Mouse (Mus musculus) neural tube, embryonic 14.5 days (tissue): ENCODE measurements around the gene 1700092M07Rik. TPM values are rescaled to one million over a fixed set of nuclear protein-coding genes. Genes with fewer than 3 reads are reported as not detected.

Source experiments
- ATAC-seq: fragments of 200-750 bp; cut with Nextera tagmentation; 2 replicates; pipeline ENCODE4 v1.8.0; 2017; ENCODE audit warnings: low read depth, mild to moderate bottlenecking, moderate TSS enrichment, moderate library complexity
- H3K27ac ChIP-seq: fragments of 300-500 bp; sonication (generic); 2 replicates; pipeline ENCODE4 v1.5.1; 2014; ENCODE audit warnings: low read depth, mild to moderate bottlenecking, control low read depth, low read length, moderate library complexity, mixed read lengths
- H3K27me3 ChIP-seq: fragments of 300-500 bp; sonication (generic); 2 replicates; pipeline ENCODE4 v1.6.1; 2014; ENCODE audit warnings: low read length; ENCODE audit not compliant: control insufficient read depth, insufficient read depth
- H3K36me3 ChIP-seq: fragments of 300-500 bp; sonication (generic); 2 replicates; pipeline ENCODE4 v1.6.1; 2014; ENCODE audit warnings: low read length, mixed read lengths; ENCODE audit not compliant: control insufficient read depth, insufficient read depth
- H3K4me1 ChIP-seq: fragments of 300-500 bp; sonication (generic); 2 replicates; pipeline ENCODE4 v1.6.1; 2014; ENCODE audit warnings: low read length; ENCODE audit not compliant: control insufficient read depth, insufficient read depth
- H3K4me2 ChIP-seq: fragments of 300-500 bp; sonication (generic); 2 replicates; pipeline ENCODE4 v1.6.1; 2014; ENCODE audit warnings: mild to moderate bottlenecking, low read depth, low read length, control low read depth
- H3K4me3 ChIP-seq: fragments of 300-500 bp; sonication (generic); 2 replicates; pipeline ENCODE4 v1.5.1; 2014; ENCODE audit warnings: low read depth, low read length, control low read depth, mixed read lengths
- H3K9ac ChIP-seq: fragments of 300-500 bp; sonication (generic); replicated peaks from 2 replicates; pipeline ENCODE4 v1.6.1; 2014; ENCODE audit warnings: low read depth, mild to moderate bottlenecking, control low read depth, low read length, mixed read lengths
- H3K9me3 ChIP-seq: fragments of 300-500 bp; sonication (generic); 2 replicates; pipeline ENCODE4 v1.6.1; 2016; ENCODE audit warnings: low read length; ENCODE audit not compliant: control insufficient read depth
- WGBS: fragments of 180-500 bp; shearing (Covaris S2); extraction: QIAGEN DNeasy Blood & Tissue Kit; methylation state at CpG from one replicate; pipeline ENCODE4 v1.1.7; 2014; 5-methylcytosine and 5-hydroxymethylcytosine counted together
- polyA plus RNA-seq: library from polyadenylated mRNA; unstranded; fragments of >200 nt; fragmentation: Nextera tagmentation; extraction: Ambion mirVana; gene quantifications from 2 replicates; pipeline ENCODE4 v1.2.1, GENCODE M21; 2014

The 1700092M07Rik gene
- polyA plus RNA-seq, 1 experiment from 2014 or later: 1.8 TPM

DNA sequence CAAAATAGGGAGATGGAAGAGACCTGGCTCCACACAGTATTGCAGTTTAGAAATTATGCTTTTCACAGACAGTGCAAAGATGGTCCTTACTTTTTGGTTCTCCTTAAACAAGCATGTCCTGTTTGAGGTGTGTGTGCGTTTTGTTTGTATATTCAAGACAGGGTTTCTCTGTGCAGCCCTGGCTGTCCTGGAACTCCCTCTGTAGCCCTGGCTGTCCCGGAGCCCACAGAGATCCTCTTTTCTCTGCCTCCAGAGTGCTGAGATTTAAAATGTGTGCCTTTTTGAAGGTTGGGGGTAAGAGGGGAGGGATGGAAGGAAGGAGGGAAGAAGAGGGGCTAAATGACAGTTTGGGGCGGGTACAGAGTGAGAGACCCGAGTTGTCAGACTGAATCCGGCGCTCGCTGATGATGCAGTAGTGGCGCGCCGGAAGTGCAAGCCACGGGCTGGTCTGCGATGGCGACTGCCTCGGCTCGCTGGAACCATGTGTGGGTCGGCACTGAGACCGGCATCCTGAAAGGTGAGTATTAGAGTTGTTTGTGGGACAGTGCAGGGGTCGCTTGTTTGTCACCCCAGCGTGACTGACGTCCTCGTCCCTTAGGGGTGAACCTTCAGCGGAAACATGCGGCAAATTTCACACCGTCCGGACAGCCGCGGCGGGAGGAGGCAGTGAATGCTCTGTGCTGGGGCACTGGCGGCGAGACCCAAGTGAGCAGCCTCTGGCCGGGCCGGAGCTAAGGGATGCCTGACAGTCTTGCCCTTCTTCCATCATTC is 4.9 kb upstream of the 1700092M07Rik start, which contains the start of gene Wdr74:
Wdr74 (plus strand) TSS at position 439 of the 771 bp plus-strand sequence.
- Histone ChIP-seq H3K4me2 (peak within 1 kb of the TSS; percentile 95), H3K27me3 (no peaks in the 10 kb centered on the region), H3K9ac (peak within 1 kb of the TSS; percentile 68), H3K36me3 (peaks cover 10% of the 10 kb centered on the region; the same call in 1 of the 2 replicates), H3K9me3 (no peaks in the 10 kb centered on the region), H3K4me3 (peak within 1 kb of the TSS; percentile 83), H3K4me1 (peaks cover 4% of the 10 kb centered on the region; the same call in 1 of the 2 replicates), H3K27ac (peak within 1 kb of the TSS; percentile 60)
- ATAC-seq: peak; percentile 93
- WGBS: under 1% methylated on average over 32 of the region's 32 CpGs

DNA sequence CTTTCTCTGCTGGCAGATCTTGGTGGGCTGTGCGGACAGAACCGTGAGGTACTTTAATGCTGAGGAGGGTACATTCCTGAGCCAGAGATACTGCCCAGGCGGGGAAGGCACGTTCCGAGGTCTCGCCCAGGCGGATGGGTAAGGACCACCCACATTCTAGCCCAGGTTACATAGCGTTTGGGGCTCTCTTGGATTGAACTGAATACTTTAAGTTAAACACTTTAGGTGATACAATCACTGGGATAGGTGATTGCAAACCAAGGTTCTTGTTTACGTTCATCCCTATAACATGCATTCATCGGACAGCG is 4.4 kb upstream of the 1700092M07Rik start:
- Histone ChIP-seq H3K9me3 (no peaks in the 10 kb centered on the region), H3K9ac (peak overlapping the region; percentile 68), H3K36me3 (peaks cover 12% of the 10 kb centered on the region; the same call in 1 of the 2 replicates), H3K4me3 (peak overlapping the region; percentile 83), H3K4me1 (peaks cover 8% of the 10 kb centered on the region; the same call in 1 of the 2 replicates), H3K27ac (peak overlapping the region; percentile 60; the same call in 1 of the 2 replicates), H3K27me3 (no peaks in the 10 kb centered on the region), H3K4me2 (peak overlapping the region; percentile 95)
- ATAC-seq: peak; percentile 29
- WGBS: 3% methylated on average over 11 of the region's 11 CpGs

DNA sequence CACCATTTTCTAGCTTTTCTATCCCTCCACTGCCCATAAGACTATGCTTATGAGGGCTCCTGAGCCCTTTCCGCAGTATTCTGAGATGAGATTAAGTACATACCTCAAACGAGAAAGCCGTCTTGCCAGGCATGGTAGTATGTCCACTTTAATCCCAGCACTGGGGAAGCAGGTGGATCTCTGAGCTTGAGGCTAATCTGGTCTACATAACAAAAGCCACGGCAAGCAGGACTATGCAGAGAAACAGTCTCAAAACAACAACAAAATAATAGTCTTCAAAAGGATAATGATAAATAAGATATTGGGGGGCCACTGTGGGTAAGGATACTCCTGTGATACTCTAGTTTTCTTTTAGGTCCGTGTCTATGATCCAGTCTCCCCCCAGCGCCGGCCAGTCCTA is 1.6 kb upstream of the 1700092M07Rik start:
- H3K4me3 ChIP-seq: no peak overlapping the region
- H3K4me2 ChIP-seq: no peak overlapping the region
- H3K9ac ChIP-seq: no peak overlapping the region
- H3K4me1 ChIP-seq: peaks cover 15% of the 10 kb centered on the region
- H3K9me3 ChIP-seq: no peaks in the 10 kb centered on the region
- no peaks in the 10 kb centered on the region for H3K27me3 ChIP-seq
- no peak for ATAC-seq
- H3K27ac ChIP-seq: no peak overlapping the region
- H3K36me3 ChIP-seq: peaks cover 23% of the 10 kb centered on the region; the same call in 1 of the 2 replicates
- WGBS: 96% methylated on average over 7 of the region's 7 CpGs

DNA sequence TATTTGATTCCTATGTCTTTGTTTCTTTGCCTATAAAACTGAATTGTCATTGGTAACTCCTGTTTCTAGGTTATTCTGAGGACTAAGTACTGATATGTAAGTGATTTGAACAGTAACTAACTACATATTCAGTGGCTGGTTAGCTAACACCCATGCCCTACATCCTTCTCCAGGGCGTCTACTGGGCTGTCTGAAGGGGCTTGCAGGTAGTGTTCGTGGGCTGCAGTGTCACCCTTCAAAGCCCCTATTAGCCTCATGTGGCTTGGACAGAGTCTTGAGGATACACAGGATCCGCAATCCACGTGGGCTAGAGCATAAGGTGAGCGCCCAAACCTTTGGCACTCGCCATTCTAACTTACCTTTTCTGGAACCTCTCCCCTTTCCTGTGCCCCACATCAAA is 872 bp upstream of the 1700092M07Rik start:
- ATAC-seq: no peak
- WGBS: 94% methylated on average over 6 of the region's 6 CpGs
- Histone ChIP-seq H3K27ac (no peak overlapping the region), H3K4me1 (peaks cover 15% of the 10 kb centered on the region), H3K4me3 (no peak overlapping the region), H3K9me3 (no peaks in the 10 kb centered on the region), H3K27me3 (no peaks in the 10 kb centered on the region), H3K4me2 (no peak overlapping the region), H3K9ac (no peak overlapping the region), H3K36me3 (peaks cover 28% of the 10 kb centered on the region)

DNA sequence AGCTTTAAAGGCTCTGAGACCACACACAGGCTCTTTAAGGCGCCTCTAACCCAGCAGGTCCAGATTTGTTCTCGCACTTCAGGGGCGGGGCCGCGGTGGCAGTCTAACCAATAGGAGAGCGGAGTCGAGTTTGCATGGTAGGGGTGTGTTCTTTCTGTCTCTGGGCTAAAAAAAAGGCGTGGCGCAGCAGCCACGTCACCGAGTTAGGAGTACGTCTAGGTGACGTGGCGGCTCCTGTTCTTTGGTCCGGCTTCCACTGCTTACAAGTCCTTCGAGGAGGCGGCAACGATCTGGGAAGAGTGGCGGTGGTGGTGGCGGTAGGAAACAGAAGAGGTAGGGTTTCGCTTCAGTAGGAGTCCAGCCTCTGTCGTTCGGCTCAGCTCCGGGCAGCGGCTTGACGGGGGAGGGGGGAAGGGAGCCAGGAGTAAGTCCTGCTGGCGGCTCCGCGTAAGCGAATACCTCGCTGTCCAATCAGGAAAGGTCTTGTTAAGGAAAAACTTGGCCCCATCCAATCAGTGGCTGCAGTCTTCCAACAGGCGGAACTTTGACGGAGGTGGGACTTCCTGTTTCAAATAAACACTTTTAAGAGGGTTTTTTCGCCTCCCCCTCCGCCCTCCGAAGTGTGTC is 838 bp downstream of the 1700092M07Rik start, which contains the start of gene Stx5a:
Stx5a (plus strand) TSS at position 171 of the 627 bp plus-strand sequence.
- Histone ChIP-seq H3K27me3 (no peaks in the 10 kb centered on the region), H3K9ac (peak within 1 kb of the TSS; percentile 79), H3K9me3 (no peaks in the 10 kb centered on the region), H3K4me2 (peak within 1 kb of the TSS; percentile 97), H3K36me3 (peaks cover 41% of the 10 kb centered on the region), H3K27ac (peak within 1 kb of the TSS; percentile 93), H3K4me3 (peak within 1 kb of the TSS; percentile 83), H3K4me1 (peaks cover 11% of the 10 kb centered on the region)
- under 1% methylated on average over 36 of the region's 36 CpGs for WGBS
- peak; percentile 97 for ATAC-seq

DNA sequence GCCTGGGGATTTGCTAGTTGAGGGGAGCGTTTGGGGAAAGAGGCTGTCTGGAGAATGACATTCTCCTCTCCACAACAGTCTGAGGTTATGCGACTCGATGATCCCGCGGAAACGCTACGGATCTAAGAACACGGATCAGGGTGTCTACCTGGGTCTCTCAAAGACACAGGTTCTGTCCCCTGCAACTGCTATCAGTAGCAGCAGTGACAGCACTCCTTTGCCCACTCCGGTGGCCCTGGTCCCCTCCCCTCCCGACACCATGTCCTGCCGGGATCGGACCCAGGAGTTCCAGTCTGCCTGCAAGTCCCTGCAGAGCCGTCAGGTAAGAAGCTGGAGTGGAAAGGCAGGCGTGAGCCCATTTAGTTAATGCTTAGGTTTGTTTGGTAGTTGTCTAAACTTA is 1.7 kb downstream of the 1700092M07Rik start:
- peak overlapping the region; percentile 83 for H3K4me3 ChIP-seq
- H3K27ac ChIP-seq: peak overlapping the region; percentile 93; the same call in 1 of the 2 replicates
- no peak for ATAC-seq
- no peaks in the 10 kb centered on the region for H3K9me3 ChIP-seq
- peak overlapping the region; percentile 79 for H3K9ac ChIP-seq
- no peaks in the 10 kb centered on the region for H3K27me3 ChIP-seq
- 22% methylated on average over 14 of the region's 14 CpGs for WGBS
- H3K4me2 ChIP-seq: peak overlapping the region; percentile 97
- H3K36me3 ChIP-seq: peaks cover 49% of the 10 kb centered on the region
- H3K4me1 ChIP-seq: peaks cover 11% of the 10 kb centered on the region

DNA sequence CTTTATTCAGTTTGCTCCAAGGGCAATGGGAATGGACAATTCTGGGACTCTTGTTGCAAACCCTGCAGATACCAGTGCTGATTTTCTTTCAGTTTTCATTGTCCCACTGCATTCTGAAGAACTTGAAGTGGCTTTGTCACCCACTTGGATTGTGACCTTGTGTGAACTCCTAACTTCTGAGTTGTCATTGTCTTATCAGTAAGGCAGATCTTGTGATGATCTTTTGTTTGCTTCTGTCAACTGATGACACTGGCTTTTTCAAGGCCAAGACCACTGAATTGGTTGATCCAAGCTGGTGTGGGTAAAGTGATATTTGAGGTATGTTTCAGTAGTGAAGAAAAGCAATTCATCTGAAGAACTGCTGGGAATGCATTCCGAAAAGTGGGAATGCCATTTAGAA is 4.9 kb downstream of the 1700092M07Rik start:
- ATAC-seq: no peak
- Histone ChIP-seq H3K36me3 (peaks cover 66% of the 10 kb centered on the region), H3K4me1 (peaks cover 11% of the 10 kb centered on the region), H3K4me2 (no peak overlapping the region), H3K4me3 (no peak overlapping the region), H3K27ac (no peak overlapping the region), H3K27me3 (no peaks in the 10 kb centered on the region), H3K9me3 (no peaks in the 10 kb centered on the region), H3K9ac (no peak overlapping the region)
- 100% methylated on average over 1 of the region's 1 CpGs for WGBS

DNA sequence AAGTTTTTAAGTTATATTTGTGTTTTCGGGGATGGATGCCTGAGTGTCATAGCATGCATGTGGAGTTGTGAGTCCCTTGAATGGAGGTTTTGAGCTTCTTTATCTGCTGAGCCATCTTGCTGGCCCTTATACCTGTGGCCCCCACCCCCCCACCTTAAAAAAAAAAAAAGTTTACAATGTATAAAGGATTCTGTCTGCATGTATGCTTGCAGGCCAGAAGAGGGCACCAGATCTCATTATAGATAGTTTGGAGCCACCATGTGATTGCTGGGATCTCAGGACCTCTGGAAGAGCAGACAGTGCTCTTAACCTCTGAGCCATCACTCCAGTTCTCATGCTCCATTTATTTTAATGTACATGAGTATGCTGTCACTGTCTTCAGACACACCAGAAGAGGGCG is 6.8 kb downstream of the 1700092M07Rik start:
- Histone ChIP-seq H3K4me1 (peaks cover 4% of the 10 kb centered on the region), H3K4me2 (no peak overlapping the region), H3K27me3 (no peaks in the 10 kb centered on the region), H3K36me3 (peaks cover 74% of the 10 kb centered on the region), H3K9me3 (no peaks in the 10 kb centered on the region), H3K9ac (no peak overlapping the region), H3K27ac (no peak overlapping the region), H3K4me3 (no peak overlapping the region)
- no peak for ATAC-seq
- 68% methylated on average over 2 of the region's 2 CpGs for WGBS

DNA sequence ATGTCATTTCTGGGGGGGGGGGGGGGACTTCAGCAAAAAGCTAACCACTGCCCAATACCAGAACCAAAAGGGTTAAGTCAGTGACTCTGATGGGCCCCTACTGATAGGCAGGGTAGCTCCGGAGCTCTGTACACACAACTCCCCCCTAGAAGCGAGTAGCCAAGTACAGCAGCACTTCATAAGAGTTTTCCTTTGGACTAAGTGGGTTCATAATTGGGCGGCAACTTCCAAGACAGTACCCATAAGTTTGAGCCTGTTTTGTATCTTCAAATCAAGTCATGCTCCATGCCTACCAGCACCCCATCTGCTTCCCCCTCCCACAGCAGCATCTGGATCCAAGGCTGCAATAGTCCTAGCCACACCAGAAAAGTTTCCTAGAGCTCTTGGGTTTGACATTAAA is 15.1 kb downstream of the 1700092M07Rik start:
- Histone ChIP-seq H3K9me3 (no peaks in the 10 kb centered on the region), H3K9ac (no peak overlapping the region), H3K4me2 (peak overlapping the region; percentile 79; the same call in 1 of the 2 replicates), H3K36me3 (peaks cover 22% of the 10 kb centered on the region), H3K4me1 (peaks cover 15% of the 10 kb centered on the region), H3K27me3 (no peaks in the 10 kb centered on the region; the same call in 1 of the 2 replicates), H3K27ac (no peak overlapping the region), H3K4me3 (peak overlapping the region; percentile 97)
- no peak for ATAC-seq
- 87% methylated on average over 3 of the region's 3 CpGs for WGBS
